Mouse (Mus musculus) layer of hippocampus, adult 9-11 months (tissue): Measurements from ENCODE around the gene Sipa1l3.

Experiments
- DNase-seq: peaks from one replicate; pipeline ENCODE4 v3.0.0; 2022

Gene Sipa1l3

GRCm38 (mm10) chr7:29276715-29277114 is 241.7 kb downstream of the Sipa1l3 start:
- no peak for DNase-seq

- no peak for DNase-seq
Measured at GRCm38 (mm10) chr7:29271687-29272465, 246.6 kb downstream of the Sipa1l3 start.

GRCm38 (mm10) chr7:29270445-29270844 is 248.0 kb downstream of the Sipa1l3 start:
- no peak for DNase-seq
